8 mouse cellular contexts compared by ENCODE assay signal in the genomic region with DNA sequence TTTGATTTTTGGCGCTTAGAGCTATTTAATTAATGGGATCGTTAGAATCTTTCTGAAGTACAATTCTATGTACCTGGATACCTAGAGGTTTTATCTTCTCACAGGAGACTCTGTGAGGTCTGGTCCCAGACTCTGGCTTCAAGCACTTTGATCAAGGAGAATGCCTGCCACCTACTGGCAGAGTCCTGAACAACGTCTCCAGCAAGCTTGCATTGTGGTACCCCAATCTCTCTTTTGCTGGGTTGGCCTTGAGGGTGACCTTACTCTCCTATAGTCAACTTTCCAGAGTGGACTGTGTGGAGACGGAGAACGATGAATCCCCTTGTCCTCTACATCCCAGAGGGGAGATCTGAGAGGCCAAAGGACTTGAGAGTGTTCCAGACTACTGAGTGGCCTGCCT.
DNase-seq lines count a peak whose midpoint lies in the region; ATAC-seq and TF ChIP-seq lines count a peak whose summit lies in the region.

No protein-coding gene starts in this region.

- H3K4me2 ChIP-seq in intestine, embryonic 14.5 days (ENCODE audit: low read length): no peak overlapping the region
- no peak overlapping the region for H3K4me2 ChIP-seq in intestine, embryonic 16.5 days (ENCODE audit: low read depth, low read length)
- H3K4me2 ChIP-seq in intestine, postnatal 0 days (replicated peaks; ENCODE audit: low read depth): no peak overlapping the region
- H3K4me2 ChIP-seq in limb, embryonic 11.5 days (ENCODE audit: low read depth, severe bottlenecking): no peak overlapping the region
- no peak overlapping the region for H3K4me2 ChIP-seq in neural tube, embryonic 14.5 days (ENCODE audit: low read depth, low read length)

- peaks cover 5% of the 10 kb centered on the region; the same call in 1 of the 2 replicates for H3K27me3 ChIP-seq in intestine, embryonic 14.5 days (replicated peaks; ENCODE audit: control insufficient read depth, insufficient read depth, low read length)
- H3K27me3 ChIP-seq in intestine, embryonic 16.5 days (replicated peaks; ENCODE audit: control insufficient read depth, insufficient read depth, low read length): no peaks in the 10 kb centered on the region
- H3K27me3 ChIP-seq in intestine, postnatal 0 days (replicated peaks; ENCODE audit: control insufficient read depth, insufficient read depth, low read length): no peaks in the 10 kb centered on the region
- no peaks in the 10 kb centered on the region for H3K27me3 ChIP-seq in limb, embryonic 11.5 days (ENCODE audit: control insufficient read depth, insufficient read depth, low read length)
- H3K27me3 ChIP-seq in neural tube, embryonic 14.5 days (ENCODE audit: control insufficient read depth, insufficient read depth, low read length): no peaks in the 10 kb centered on the region

- H3K4me3 ChIP-seq in intestine, embryonic 14.5 days (ENCODE audit: low read depth, low read length): no peak overlapping the region
- no peak overlapping the region for H3K4me3 ChIP-seq in intestine, embryonic 16.5 days (ENCODE audit: low read length)
- H3K4me3 ChIP-seq in intestine, postnatal 0 days (ENCODE audit: low read depth, low read length): no peak overlapping the region
- no peak overlapping the region for H3K4me3 ChIP-seq in limb, embryonic 11.5 days (ENCODE audit: low read depth, low read length)
- H3K4me3 ChIP-seq in neural tube, embryonic 14.5 days (ENCODE audit: low read depth, low read length): no peak overlapping the region

- no peak overlapping the region for H3K27ac ChIP-seq in intestine, embryonic 14.5 days (ENCODE audit: low read depth)
- H3K27ac ChIP-seq in intestine, embryonic 16.5 days (ENCODE audit: low read length): no peak overlapping the region
- no peak overlapping the region for H3K27ac ChIP-seq in intestine, postnatal 0 days (ENCODE audit: low read depth, low read length)
- H3K27ac ChIP-seq in limb, embryonic 11.5 days (replicated peaks; ENCODE audit: low read depth, low read length): no peak overlapping the region
- no peak overlapping the region for H3K27ac ChIP-seq in neural tube, embryonic 14.5 days (ENCODE audit: low read depth, low read length)

- 10% methylated on average over 5 of the region's 5 CpGs for WGBS in intestine, embryonic 14.5 days
- WGBS in intestine, embryonic 16.5 days: 18% methylated on average over 5 of the region's 5 CpGs
- 17% methylated on average over 5 of the region's 5 CpGs for WGBS in intestine, postnatal 0 days
- 11% methylated on average over 5 of the region's 5 CpGs for WGBS in limb, embryonic 11.5 days
- WGBS in neural tube, embryonic 14.5 days: 21% methylated on average over 5 of the region's 5 CpGs

- DNase-seq in intestine, embryonic 14.5 days (ENCODE audit: low spot score): peak; percentile 90
- DNase-seq in cerebellum, adult 8-10 months: peak; percentile 53
- DNase-seq in frontal cortex, postnatal 25 days (ENCODE audit: low spot score in 2 of 2): peak; percentile 78 to 79
- peak; percentile 91 for DNase-seq in limb, embryonic 11.5 days (ENCODE audit: low spot score)
- peak; percentile 16 to 56 for DNase-seq in thymus, postnatal 10 days (ENCODE audit: low spot score in 2 of 2)

- H3K36me3 ChIP-seq in intestine, embryonic 14.5 days (ENCODE audit: control insufficient read depth, insufficient read depth, low read length): no peaks in the 10 kb centered on the region
- H3K36me3 ChIP-seq in intestine, embryonic 16.5 days (ENCODE audit: control insufficient read depth, insufficient read depth, low read length): no peaks in the 10 kb centered on the region
- no peaks in the 10 kb centered on the region for H3K36me3 ChIP-seq in intestine, postnatal 0 days (ENCODE audit: control insufficient read depth, insufficient read depth)
- H3K36me3 ChIP-seq in limb, embryonic 11.5 days (ENCODE audit: control insufficient read depth, insufficient read depth, low read length): no peaks in the 10 kb centered on the region
- H3K36me3 ChIP-seq in neural tube, embryonic 14.5 days (ENCODE audit: control insufficient read depth, insufficient read depth, low read length): no peaks in the 10 kb centered on the region

- ATAC-seq in intestine, embryonic 14.5 days (replicated peaks; ENCODE audit: low FRiP score, low TSS enrichment, low read depth): no peak; the same call in 1 of the 2 replicates
- no peak for ATAC-seq in intestine, embryonic 16.5 days
- no peak for ATAC-seq in intestine, postnatal 0 days
- ATAC-seq in limb, embryonic 11.5 days (ENCODE audit: insufficient number of reproducible peaks, low FRiP score, low TSS enrichment, low read depth): no peak
- peak; percentile 35; the same call in 1 of the 2 replicates for ATAC-seq in neural tube, embryonic 14.5 days (ENCODE audit: low read depth)

- no peak overlapping the region for H3K9ac ChIP-seq in intestine, embryonic 14.5 days (ENCODE audit: low read length)
- H3K9ac ChIP-seq in intestine, embryonic 16.5 days (ENCODE audit: low read depth, low read length): no peak overlapping the region
- H3K9ac ChIP-seq in intestine, postnatal 0 days (ENCODE audit: low read depth, low read length): no peak overlapping the region
- H3K9ac ChIP-seq in limb, embryonic 11.5 days (ENCODE audit: low read length): no peak overlapping the region
- no peak overlapping the region for H3K9ac ChIP-seq in neural tube, embryonic 14.5 days (replicated peaks; ENCODE audit: low read depth, low read length)

- H3K4me1 ChIP-seq in intestine, embryonic 14.5 days (replicated peaks; ENCODE audit: control insufficient read depth, insufficient read depth, low read length): peaks cover 7% of the 10 kb centered on the region
- no peaks in the 10 kb centered on the region; the same call in 1 of the 2 replicates for H3K4me1 ChIP-seq in intestine, embryonic 16.5 days (ENCODE audit: control insufficient read depth, insufficient read depth, low read length)
- no peaks in the 10 kb centered on the region for H3K4me1 ChIP-seq in intestine, postnatal 0 days (replicated peaks; ENCODE audit: control insufficient read depth, insufficient read depth, low read length)
- 0 out of 2 replicates have a peak, but pooled peaks cover 6% of the 10 kb centered on the region for H3K4me1 ChIP-seq in limb, embryonic 11.5 days (ENCODE audit: control insufficient read depth, insufficient read depth, low read length)
- no peaks in the 10 kb centered on the region for H3K4me1 ChIP-seq in neural tube, embryonic 14.5 days (ENCODE audit: control insufficient read depth, insufficient read depth, low read length)

- no peaks in the 10 kb centered on the region for H3K9me3 ChIP-seq in intestine, embryonic 14.5 days (ENCODE audit: control insufficient read depth, low read length)
- H3K9me3 ChIP-seq in intestine, embryonic 16.5 days (ENCODE audit: control insufficient read depth, low read length): no peaks in the 10 kb centered on the region
- H3K9me3 ChIP-seq in intestine, postnatal 0 days (ENCODE audit: control insufficient read depth): no peaks in the 10 kb centered on the region
- H3K9me3 ChIP-seq in limb, embryonic 11.5 days (ENCODE audit: control insufficient read depth, low read length): no peaks in the 10 kb centered on the region; the same call in 1 of the 2 replicates
- no peaks in the 10 kb centered on the region for H3K9me3 ChIP-seq in neural tube, embryonic 14.5 days (ENCODE audit: control insufficient read depth, low read length)

- TF ChIP-seq CTCF in intestine, postnatal 0 days (IDR thresholded peaks at IDR 0.05; ENCODE audit: low read depth): peak; percentile 89

Comparison
In these comparisons a context has a peak if more than half of its experiments do, and no peak if none do; other contexts are left out.
1. DNase-seq: peak in every context shown above with its lines; median percentile 91 in limb, embryonic 11.5 days; 90 in intestine, embryonic 14.5 days; 78 in frontal cortex, postnatal 25 days; 53 in cerebellum, adult 8-10 months; 36 in thymus, postnatal 10 days.